Mouse (Mus musculus) heart, adult 18-20 months (tissue): Measurements from ENCODE around the gene P4ha2. TPM values are rescaled to one million over a fixed set of nuclear protein-coding genes. Genes with fewer than 3 reads are reported as not detected.

Experiments
- DNase-seq, 2 experiments: peaks; one replicate each; pipeline ENCODE4 v3.0.0; 2021 to 2022; ENCODE audit warnings: mixed read lengths in 1 of 2
- total RNA-seq, 2 experiments: library from RNA; stranded (reverse); gene quantifications; 2 replicates each; pipeline ENCODE4 v1.2.3; 2021

The P4ha2 gene
- total RNA-seq, 2 experiments from 2014 or later: 55.4 to 77.7 TPM

DNA sequence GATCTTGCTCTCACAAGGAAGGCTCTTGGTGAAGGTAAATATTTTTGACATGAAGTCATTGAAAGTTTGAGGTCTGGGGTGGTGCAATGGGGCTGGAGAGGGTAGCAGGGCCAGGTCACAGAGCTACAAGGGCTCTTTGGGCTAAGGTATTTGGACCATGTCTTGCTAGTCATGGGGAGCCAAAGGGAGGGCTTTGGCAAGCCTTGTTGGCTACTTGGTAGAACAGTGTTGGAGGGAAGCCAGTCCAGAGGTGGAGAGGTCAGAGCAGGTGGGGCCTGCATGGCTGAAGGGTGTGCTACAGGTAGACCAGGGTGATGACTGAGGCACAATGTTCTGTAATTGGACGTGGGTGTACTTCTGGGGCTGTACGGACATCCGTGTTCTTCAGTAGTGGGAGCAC lies 6.8 kb downstream of the P4ha2 start:
- DNase-seq: peak in 1 of 2 experiments; percentile 60

DNA sequence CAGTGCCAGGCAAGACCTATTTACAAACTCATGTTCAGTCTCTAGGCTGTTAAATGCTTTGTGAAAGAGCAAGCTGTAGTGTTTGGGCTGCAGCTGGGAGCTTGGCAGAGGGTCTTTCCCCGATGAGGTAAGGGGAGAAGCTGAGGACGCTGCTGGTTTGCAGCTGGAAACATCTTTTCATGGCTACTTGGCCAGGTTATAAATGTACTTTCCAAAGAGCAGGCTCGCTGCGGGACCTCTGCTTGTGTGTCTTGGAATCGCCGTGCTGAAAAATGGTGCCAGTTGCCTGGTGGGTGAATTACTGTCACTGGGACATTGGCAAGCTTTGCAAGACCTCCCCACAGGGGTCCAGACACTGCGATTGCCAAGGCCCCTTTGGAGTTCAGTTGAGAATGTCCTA lies 7.3 kb downstream of the P4ha2 start:
- DNase-seq: peak in 1 of 2 experiments; percentile 68

DNA sequence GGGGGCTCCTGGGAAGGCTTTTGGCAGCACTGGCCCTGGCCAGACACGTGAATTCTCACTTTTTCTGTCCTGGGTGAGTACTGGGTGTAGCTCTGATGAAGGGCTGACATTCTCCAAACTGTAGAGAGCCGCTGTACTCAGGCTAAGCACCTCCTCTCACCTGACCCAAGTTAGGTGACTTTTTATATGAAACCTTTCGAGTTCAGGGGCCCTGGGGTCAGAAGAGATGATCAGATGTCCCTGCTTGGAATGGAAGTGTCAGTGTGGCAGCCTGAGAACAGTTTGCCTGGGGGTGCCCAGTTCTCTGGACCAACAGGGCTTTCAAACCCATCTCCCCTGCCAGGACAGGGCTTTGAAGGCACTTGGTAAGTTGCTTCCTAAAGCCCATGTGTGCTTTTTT lies 8.2 kb downstream of the P4ha2 start:
- no peak for DNase-seq

DNA sequence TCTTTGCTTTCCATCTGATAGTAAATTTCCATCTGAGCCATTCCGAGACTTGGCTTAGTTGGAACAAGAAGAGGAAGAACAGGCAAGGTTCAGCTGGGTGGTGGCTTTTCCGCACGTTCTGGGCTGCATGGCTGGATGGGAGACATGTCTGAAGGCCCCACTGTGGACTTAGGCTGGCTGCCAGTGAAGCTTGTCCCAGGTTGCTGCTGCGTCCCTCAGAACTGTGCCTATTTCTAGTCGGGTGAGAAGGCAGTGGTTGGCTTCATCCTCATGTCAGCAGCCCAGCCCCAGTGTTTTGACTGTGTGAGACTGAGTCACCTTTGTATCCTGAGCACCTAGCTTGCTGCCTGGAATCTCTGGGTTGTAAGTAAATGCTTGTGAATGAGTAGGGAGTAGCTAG lies 9.0 kb downstream of the P4ha2 start:
- peak; percentile 83 to 89 for DNase-seq

DNA sequence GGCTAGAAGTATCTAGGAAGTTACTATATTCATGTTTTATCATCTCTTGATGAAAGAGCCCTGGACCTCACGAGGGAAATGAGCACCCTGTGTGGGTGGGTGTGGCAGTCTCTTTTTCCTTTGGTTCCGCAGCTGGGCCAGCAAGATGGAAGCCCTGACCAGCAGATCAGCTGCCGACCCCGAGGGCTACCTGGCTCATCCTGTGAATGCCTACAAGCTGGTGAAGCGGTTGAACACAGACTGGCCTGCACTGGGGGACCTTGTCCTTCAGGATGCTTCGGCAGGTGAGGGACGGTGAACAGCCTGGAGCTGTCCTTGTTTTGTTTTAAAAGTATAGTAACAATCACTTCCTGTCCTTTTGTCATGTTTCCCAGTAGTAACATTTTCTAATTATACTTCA lies 11.4 kb downstream of the P4ha2 start:
- DNase-seq: no peak

DNA sequence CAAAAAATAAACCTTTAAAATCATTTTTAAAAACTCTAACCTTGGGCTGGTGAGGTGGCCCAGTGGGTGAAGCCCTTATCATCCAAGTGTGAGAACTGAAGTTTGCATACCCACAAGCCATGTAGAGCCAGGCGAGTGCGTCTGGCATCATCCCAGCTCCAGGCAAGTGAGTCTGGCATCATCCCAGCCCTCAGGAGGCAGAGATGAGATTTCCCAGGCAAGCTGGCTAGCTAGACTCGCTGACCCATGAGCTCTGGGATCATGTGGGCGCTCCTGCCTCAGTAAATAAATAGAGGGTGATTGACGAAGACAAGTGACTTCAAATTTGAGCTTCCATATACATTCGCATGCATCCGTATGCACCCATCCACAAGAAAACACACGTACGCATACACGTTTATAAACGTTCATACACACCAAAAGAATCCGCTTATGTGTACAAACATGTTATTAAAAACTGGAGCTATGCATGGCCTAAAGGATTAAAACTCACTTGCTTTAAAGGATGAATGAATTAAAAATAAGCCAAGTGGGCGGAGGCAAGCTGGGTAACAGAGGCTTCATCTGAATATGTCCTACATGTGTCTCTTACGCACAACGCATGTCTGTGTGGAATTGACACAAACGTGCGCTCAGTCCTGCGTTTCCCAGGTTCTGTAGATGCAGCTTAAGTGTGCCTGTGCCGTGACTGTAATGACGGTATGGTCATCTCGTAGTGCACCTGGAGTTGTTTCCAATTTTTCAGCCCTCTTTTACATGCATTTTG lies 12.3 kb downstream of the P4ha2 start:
- peak; percentile 78 to 84 for DNase-seq

DNA sequence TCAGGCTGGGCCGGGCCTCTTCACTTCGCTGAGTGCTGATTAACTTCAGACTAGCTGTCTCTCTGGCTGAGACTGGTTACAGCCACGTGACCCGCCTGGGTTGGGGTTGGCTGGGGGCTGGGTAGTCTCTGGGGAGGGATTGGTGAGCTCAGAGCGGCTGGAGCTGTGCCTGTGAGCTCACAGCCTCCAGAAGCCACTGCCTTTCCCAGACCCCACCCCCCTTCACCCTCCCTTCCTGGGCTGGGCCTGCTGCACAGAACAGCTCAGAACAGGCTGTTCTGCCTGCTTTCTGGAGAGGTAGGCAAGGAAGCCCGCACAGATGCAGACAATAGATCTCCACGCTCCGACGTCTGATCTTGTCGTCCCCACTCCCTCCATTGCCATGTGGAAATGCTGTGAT lies 13.0 kb downstream of the P4ha2 start:
- peak; percentile 98 to 99 for DNase-seq

DNA sequence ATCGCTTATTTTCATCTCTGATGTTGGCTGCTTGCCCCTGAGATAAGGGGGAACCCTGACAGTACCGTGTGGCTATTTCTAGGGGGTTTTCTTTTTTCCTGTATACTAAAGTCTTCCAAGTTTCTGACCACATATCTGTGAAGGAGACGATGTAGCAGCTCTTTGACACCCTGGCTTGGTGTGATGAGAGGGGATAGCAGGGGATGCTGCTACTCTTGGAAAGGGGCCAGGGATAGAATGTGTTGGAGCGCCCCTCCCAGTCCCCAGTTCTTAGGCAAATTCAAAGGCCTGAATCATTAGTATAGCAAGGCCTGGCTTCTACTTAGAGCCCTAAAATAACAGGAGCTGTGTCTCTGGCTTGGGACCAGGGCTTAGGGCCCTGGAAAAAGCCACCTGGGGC lies 13.5 kb downstream of the P4ha2 start:
- DNase-seq: peak in 1 of 2 experiments; percentile 61

DNA sequence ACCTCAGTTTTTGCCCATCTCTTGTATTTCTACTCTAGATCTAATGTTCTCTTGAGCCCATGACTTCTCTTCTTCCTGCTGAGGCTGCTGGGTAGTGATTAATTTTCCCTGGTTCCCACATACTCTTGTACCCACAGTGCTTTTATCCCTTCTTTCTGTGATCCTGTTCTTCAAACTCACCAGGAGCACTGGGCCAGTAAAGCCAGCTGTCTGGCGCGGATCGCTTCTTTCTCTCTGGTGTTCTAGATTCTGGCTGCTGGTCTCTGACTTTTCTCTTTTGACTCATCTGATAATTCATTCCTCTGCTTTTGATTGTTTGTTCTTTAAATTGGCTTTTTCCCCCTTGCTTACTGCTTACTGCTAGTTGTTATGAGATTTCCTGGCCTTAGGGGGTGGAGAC lies 14.9 kb downstream of the P4ha2 start:
- DNase-seq: no peak

DNA sequence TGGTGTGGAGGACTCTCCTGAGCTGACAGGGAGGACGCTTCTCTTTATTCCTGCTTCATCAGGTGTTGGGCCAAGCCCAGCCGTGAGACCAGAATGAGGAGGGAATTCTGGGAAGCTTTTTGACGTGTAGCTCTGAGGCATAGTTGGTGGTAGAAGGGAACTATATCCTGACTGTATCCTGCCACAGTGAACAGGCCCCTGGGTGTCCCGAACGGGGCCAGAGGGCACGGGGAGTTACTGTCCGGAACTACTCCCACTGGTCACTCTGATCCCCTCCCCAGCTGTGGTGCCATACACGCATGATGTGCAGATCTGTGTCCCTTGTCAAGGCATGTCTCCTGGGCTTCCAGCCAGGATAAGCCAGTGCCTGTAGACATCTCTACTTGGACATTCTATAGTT lies 15.4 kb downstream of the P4ha2 start:
- DNase-seq: no peak

DNA sequence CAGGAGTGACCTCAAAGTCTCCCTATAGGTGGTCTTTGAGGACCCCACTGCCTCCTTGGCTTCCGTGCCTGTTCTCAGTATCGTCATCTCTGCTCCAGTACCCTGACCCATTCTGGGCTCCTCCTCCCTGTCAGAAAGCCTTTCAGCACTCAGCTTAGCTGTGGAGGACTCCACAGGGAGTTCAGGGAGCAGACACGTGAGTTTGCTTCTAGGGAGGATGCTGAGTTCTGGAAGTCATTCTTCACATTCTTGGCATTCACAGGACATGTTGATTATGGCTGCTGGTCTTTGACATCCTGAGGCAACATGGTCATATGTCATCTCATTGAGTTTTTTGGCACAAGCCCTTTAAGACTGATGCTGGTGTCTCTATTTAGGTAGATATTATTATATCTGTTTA lies 16.0 kb downstream of the P4ha2 start:
- DNase-seq: peak in 1 of 2 experiments; percentile 47

DNA sequence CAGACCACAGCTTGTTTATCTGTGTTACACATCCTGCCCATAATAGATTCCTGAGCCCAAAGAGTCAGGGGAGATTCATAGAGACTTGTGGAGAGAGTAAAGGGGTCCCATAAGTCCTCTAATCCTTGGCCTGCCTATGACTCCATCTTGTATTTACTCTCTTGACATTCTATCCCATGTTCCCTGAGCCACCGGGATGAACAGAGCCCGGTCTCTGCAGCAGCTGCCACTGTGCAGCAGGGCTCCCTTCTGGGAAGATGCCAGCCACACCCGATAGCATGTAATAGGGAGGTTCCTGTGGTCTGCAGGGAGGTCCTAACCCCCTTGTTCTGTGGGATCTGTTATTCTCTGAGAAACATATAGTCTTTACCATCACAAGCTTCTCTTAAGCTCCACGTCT lies 16.5 kb downstream of the P4ha2 start:
- DNase-seq: no peak

DNA sequence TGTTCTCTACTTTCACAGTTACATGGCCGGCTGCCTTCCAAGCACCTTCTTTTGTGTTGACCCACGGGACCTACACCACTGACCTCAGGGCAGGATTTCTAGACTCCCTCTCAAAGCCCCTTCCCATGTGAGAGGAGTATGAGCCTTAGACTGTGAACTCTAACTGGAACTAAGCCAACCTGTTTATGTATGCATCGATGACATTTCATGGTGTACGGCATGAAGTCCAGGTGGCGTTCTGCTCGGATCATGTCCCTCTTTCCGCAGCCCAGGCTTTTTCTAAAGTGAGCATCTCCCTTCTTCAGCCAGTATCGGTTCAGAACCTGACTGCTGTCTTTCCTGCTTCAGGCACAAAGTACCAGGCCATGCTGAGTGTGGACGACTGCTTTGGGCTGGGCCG lies 17.2 kb downstream of the P4ha2 start:
- no peak for DNase-seq

DNA sequence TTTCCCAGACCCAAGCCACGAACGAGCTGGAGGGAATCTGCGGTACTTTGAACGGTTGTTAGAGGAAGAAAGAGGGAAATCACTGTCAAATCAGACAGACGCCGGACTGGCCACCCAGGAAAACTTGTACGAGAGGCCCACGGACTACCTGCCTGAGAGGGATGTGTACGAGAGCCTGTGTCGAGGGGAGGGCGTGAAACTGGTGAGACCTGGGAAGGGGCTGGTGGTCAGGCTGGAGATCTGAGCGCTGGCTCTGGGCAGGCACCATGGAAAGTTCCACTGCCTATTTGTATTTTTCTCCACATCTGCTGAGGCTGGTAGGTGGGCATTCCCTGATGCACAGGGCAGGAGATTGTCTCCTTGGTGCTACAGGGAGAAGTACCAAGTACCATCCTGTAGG lies 19.2 kb downstream of the P4ha2 start:
- DNase-seq: no peak

DNA sequence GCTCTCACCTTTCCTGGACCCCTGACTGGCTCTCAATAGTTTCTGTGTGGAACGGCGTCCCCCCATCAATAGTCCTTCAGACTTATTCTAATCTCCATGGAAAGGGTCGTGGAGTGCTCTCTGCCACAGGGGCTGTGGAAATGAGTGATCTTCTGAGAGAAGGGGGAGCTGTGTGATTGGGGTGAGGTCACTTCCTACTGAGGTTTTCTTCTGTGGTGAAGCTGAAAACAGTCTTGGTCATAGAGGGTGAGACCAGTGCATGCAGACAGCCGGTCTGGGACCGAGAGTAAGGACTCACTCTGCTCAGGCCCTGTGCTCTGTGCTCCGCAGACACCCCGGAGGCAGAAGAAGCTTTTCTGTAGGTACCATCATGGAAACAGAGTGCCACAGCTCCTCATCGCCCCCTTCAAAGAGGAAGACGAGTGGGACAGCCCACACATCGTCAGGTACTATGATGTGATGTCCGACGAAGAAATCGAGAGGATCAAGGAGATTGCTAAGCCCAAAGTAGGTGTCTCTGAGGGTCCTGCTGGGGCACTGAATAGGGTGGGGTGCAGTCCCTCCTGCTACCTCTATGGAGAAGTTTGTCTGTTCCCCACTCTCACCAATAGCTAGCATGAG lies 20.0 kb downstream of the P4ha2 start:
- DNase-seq: no peak

DNA sequence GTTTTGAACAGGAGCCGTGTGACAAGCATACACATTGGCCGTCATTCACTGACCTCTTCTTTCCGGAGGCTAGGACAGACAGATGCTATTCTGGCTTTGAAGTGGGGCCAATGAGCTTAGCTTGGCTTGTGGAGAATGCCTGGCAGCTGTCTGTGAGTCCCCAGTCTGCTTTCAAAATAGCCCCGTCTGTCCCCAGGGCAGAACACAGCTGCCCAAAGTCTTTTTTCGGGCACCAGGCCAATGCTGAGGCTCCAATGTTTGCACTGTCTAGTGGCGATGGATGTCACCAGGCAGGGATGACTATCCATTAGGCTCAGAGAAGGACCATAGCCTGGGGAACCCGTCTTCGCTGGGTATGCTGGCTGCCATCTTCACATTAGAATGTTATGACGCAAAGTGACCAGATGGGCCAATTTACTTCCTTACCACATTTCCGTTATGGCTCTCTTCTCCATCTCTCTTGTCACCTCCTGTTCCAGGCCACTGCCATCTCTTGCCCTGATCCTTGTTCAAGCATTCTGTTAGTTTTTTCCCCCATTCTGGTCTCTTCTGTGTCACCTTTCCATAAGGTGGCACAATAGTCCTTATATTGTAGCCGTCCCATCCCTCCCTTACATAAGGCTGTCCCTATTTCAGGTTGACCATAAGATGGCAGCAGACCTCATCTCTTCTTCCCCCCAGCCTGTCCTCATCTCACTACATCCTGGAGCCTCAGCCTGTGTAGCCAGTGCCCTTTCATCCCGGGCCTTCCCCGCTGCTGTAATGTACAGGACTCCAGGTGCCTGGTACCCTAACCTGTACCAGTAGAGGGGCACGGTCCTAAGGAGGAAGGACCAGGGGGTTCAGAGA lies 22.7 kb downstream of the P4ha2 start:
- peak; percentile 88 to 92 for DNase-seq

DNA sequence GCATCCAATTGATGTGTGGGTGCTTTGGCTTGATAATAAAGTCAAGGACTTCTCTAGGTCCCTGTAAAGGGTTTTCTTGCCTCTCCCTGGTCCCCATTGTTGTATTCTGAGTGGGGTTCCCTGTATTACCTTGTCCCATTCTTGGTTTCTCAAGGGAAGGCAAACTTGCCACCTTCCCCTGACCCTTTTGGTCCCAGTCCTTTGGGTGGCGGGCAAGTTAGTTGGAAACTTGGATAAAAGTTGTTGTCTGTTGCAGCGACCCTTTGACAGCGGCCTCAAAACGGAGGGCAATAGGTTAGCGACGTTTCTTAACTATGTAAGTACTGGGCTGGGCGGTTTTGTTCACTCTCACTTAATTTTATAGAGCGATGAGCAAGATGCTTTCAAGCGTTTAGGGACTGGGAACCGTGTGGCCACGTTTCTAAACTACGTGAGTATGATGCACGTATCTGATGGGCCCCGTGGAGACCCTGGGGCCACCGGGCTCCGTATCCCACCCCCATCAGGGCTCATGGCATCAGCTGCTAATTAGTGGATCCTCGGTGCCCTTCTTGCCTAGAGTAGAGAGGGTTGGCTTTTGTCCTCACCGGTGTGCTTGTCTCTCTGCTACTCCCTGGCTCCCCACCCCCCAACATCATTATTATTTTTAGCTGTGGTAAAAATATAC lies 26.2 kb downstream of the P4ha2 start:
- DNase-seq: no peak

DNA sequence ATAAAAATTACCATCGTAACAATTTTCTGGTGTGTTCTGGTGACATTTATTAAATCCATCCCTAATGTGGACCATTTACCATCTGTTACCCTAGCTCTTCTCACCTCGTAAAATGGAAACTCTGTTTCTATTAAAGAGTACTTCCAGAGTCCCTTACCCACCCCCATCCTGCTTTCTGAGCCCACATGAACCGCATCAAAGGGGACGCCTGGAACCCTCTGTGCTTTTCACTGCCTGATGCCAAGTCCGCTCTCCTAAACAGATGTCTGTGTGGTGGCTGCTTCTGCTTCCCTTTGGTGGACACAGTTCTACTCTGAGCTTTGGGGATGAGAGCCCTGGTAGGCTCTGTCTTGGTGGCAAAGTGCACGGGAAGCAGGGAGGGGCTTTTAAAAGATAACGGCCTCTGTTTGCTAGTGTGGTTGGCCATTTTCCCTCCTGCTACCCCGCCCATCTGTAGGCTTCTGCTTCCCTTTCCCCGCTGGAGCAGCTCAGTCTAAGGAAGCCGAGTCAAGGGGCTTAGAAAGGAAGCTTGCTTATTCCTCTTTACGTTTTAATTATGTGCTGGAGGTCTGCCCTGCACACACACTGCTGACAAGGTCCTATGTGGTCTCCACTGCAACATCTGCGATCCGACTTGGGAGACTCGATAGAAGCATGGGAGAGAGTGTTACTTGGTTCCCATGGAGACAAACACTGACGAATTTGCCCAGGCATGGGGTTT lies 26.9 kb downstream of the P4ha2 start:
- peak in 1 of 2 experiments; percentile 44 for DNase-seq

DNA sequence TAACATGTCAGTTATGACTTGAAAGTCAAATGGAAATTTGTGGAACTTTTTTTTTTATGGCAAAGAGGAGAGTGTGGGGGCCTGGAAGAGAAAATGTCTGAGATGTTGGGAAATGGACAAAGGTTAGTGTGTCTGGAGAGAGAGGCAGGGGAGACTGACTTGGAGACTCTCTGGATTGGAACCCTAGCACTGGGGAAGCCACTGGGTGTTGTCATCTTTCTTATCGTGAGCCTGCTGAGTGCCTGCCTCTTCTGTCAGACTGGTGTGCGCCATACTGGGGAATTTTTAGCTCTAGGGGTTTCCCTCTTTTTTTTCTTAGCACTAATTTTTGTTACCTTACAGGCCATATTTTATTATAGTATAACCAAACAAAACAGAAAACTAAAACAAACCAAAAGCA lies 27.5 kb downstream of the P4ha2 start:
- DNase-seq: no peak

DNA sequence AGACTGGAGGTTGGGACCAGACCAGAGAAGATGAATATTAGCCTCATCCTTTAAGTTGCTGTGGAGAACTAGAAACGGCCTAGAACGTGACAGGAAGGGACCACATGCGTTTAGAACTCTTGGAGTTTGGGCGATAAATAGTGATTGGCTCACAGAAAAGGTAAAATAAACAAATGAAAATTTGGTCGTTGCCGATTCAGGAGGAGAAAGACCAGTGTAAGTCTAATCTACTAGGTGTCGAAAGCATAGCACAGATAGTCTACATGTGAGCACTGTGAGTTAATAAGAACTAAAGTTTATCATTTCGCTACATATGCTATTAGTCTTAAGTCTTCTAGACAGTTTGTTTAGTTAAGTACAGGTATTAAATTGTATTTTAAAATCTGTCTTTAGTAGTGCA lies 30.1 kb downstream of the P4ha2 start:
- no peak for DNase-seq

DNA sequence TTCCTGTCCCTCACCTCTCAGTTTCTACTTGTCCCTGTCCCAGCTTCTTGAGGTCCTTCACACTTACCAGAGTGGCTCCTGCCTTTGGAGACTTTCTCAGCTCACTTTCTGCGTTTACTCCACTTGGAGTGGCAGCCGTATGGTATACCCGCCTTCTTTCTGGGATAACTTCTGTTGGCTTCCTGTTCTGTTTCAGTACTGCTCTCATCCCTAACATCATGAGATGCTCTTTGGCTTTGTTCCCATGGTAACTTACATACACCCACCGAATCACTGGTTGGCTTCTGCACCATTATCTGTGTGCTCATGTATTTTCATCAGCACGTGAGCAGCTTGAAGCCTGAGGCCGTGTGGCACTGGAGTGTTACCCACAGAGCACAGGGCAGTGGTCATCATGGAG lies 30.8 kb downstream of the P4ha2 start:
- no peak for DNase-seq

DNA sequence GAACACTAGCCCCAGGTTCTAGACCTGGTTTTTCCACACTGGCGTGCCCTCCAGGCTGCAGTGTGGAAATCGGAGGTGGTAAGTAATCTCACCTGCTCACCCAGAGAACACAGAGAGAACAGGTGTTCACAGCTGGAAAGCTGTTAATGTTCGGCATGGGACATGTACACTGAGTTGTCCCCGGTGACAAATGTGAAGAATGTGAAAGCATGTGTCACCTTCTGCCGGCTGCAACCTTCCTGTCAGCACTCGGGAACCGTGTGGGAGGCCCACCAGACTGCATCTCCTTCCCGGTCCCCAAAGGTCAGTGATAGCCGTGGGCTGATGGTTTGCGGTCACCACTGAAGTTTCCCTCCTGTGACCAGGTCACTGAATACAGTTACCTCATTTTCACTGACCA lies 32.4 kb downstream of the P4ha2 start:
- no peak for DNase-seq
